Mouse (Mus musculus): ENCODE data around the gene Hs3st5.

DNA sequence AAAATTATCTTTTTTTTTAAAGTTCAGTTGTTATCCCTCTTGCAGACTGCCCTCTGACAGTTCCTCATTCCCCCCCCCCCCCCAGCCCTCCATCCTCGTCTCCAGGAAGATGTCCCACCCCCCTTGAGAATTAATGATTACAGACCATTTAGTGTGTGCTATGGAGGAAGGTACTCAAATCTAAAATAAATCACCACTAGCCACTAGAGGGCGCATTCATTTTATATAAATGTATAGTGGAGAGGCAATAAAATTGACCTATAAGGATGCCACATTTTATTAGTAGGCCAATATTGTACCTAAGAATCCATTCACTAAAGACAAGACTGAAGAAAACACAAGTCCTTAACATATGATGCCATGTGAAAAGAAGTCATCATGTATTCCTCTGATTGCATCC, 40.0 kb downstream of the Hs3st5 start:
- TF ChIP-seq CTCF (IDR thresholded peaks at IDR 0.05; ENCODE audit: control insufficient read depth, insufficient read depth, low read length): no peak
- TF ChIP-seq POLR2A (IDR thresholded peaks at IDR 0.05; ENCODE audit: borderline replicate concordance, control insufficient read depth, low read depth, low read length): no peak

Data from bone marrow, adult 2 months (tissue).